Mouse (Mus musculus) right cerebral cortex, adult 2 months (tissue): ENCODE results near the gene Pola2.
A peak's percentile ranks its signal among the peaks of the same experiment; 100 is the strongest.

Experiments used
- DNase-seq, 2 experiments: peaks; one replicate each; pipeline ENCODE4 v3.0.0; 2021 to 2022; ENCODE audit warnings: low spot score in 2 of 2

Gene Pola2

GRCm38 (mm10) chr19:5894002-5894678, 69.9 kb downstream of the Pola2 start, which contains the start of gene Tigd3:
Gene Tigd3 (minus strand): TSS chr19:5894149.
- DNase-seq = peak; percentile 97

- no peak for DNase-seq
Observed at GRCm38 (mm10) chr19:5893282-5894001, 70.6 kb downstream of the Pola2 start.

- DNase-seq = no peak
Observed at GRCm38 (mm10) chr19:5892735-5893134, 71.3 kb downstream of the Pola2 start.

GRCm38 (mm10) chr19:5892262-5892661, 71.7 kb downstream of the Pola2 start:
- no peak for DNase-seq

GRCm38 (mm10) chr19:5891521-5892258, 72.3 kb downstream of the Pola2 start:
- DNase-seq = no peak
